Mouse (Mus musculus) MEL (cell line): ENCODE measurements at regions not wholly inside any gene's neighbourhood (a gene's known extent, or its start where the extent isn't known, plus 50 kb on each side); places are given as distances from the start of the nearest gene placed in this dataset.

Source experiments
- DNase-seq: peaks from one replicate; pipeline ENCODE4 v3.0.0; 2011; ENCODE audit warnings: low read depth, low spot score
- H3K27ac ChIP-seq: 2 replicates; pipeline ENCODE4 v1.5.1; 2012; ENCODE audit warnings: low read depth, mild to moderate bottlenecking, control low read depth, low read length, moderate library complexity; ENCODE audit not compliant: control insufficient read depth
- H3K27me3 ChIP-seq, 2 experiments: fragments of 150-350 bp in 1 of 2; sonication (generic) in 1 of 2; 2 replicates each; pipeline ENCODE4 v1.6.1; 2012; ENCODE audit warnings: low read length in 2 of 2, mild to moderate bottlenecking in 2 of 2, improper control_type of control experiment in 1 of 2, moderate library complexity in 1 of 2; ENCODE audit not compliant: insufficient read depth in 2 of 2, control insufficient read depth in 1 of 2
- H3K36me3 ChIP-seq, 2 experiments: 2 replicates each; pipeline ENCODE4 v1.6.1; 2012 to 2014; ENCODE audit warnings: low read length in 2 of 2, improper control_type of control experiment in 1 of 2, inconsistent platforms in 1 of 2, mild to moderate bottlenecking in 1 of 2; ENCODE audit not compliant: insufficient read depth in 2 of 2, control insufficient read depth in 1 of 2
- H3K4me1 ChIP-seq, 2 experiments: fragments of 150-350 bp in 1 of 2; sonication (generic) in 1 of 2; 2 replicates each; pipeline ENCODE4 v1.6.1; 2012; ENCODE audit warnings: low read length in 2 of 2, improper control_type of control experiment in 1 of 2, mild to moderate bottlenecking in 1 of 2; ENCODE audit not compliant: insufficient read depth in 2 of 2, control insufficient read depth in 1 of 2
- H3K4me3 ChIP-seq, 2 experiments: fragments of 150-350 bp in 1 of 2; sonication (generic) in 1 of 2; 2 replicates each; pipeline ENCODE4 v1.5.1; 2012; ENCODE audit warnings: low read depth in 2 of 2, low read length in 2 of 2, mild to moderate bottlenecking in 2 of 2, moderate library complexity in 2 of 2, control low read depth in 1 of 2, improper control_type of control experiment in 1 of 2; ENCODE audit not compliant: control insufficient read depth in 1 of 2, insufficient read depth in 1 of 2
- H3K79me2 ChIP-seq: 2 replicates; pipeline ENCODE4 v1.6.1; 2012; ENCODE audit warnings: mild to moderate bottlenecking, low read length, moderate library complexity; ENCODE audit not compliant: control insufficient read depth, poor library complexity, insufficient read depth
- H3K9ac ChIP-seq: 2 replicates; pipeline ENCODE4 v1.6.1; 2012; ENCODE audit warnings: low read depth, mild to moderate bottlenecking, control low read depth, low read length, moderate library complexity; ENCODE audit not compliant: control insufficient read depth, poor library complexity, severe bottlenecking
- H3K9me3 ChIP-seq: fragments of 150-350 bp; sonication (generic); replicated peaks from 2 replicates; pipeline ENCODE4 v1.6.1; 2012; ENCODE audit warnings: mild to moderate bottlenecking, low read length, improper control_type of control experiment, moderate library complexity; ENCODE audit not compliant: insufficient read depth
- BHLHE40 ChIP-seq: IDR thresholded peaks from 2 replicates; pipeline ENCODE4 v1.6.1; 2012; ENCODE audit warnings: low read depth, mild to moderate bottlenecking, inconsistent platforms, low read length, improper control_type of control experiment, borderline replicate concordance
- CHD1 ChIP-seq: IDR thresholded peaks from 2 replicates; pipeline ENCODE4 v1.6.1; 2012; ENCODE audit warnings: low read depth, mild to moderate bottlenecking, inconsistent platforms, low read length, improper control_type of control experiment
- CTCF ChIP-seq, 3 experiments: IDR thresholded peaks in 2 of 3; conservative IDR thresholded peaks in 1 of 3; 2 replicates each; pipeline ENCODE4 v1.5.1; 2011 to 2012; ENCODE audit warnings: low read length in 3 of 3, low read depth in 2 of 3, mild to moderate bottlenecking in 2 of 3, improper control_type of control experiment in 1 of 3, inconsistent platforms in 1 of 3, mixed read lengths in 1 of 3, moderate library complexity in 1 of 3; ENCODE audit not compliant: control insufficient read depth in 1 of 3, insufficient read depth in 1 of 3, poor library complexity in 1 of 3, severe bottlenecking in 1 of 3
- GABPA ChIP-seq: IDR thresholded peaks from 2 replicates; pipeline ENCODE4 v1.6.1; 2012; ENCODE audit warnings: low read depth, mild to moderate bottlenecking, inconsistent platforms, low read length, improper control_type of control experiment, moderate library complexity
- JUND ChIP-seq: IDR thresholded peaks from 2 replicates; pipeline ENCODE4 v1.6.1; 2011; ENCODE audit warnings: low read depth, mild to moderate bottlenecking, improper control_type of control experiment, low read length
- MAX ChIP-seq: IDR thresholded peaks from 2 replicates; pipeline ENCODE4 v1.6.1; 2011; ENCODE audit warnings: low read length, improper control_type of control experiment
- MAZ ChIP-seq: IDR thresholded peaks from 2 replicates; pipeline ENCODE4 v1.6.1; 2012; ENCODE audit warnings: low read depth, mild to moderate bottlenecking, inconsistent platforms, low read length, improper control_type of control experiment
- MXI1 ChIP-seq: IDR thresholded peaks from 2 replicates; pipeline ENCODE4 v1.6.1; 2011; ENCODE audit warnings: mild to moderate bottlenecking, low read depth, low read length, improper control_type of control experiment
- MYC ChIP-seq: IDR thresholded peaks from 2 replicates; pipeline ENCODE4 v1.6.1; 2011; ENCODE audit warnings: low read depth, mild to moderate bottlenecking, low read length, improper control_type of control experiment, moderate library complexity
- POLR2A ChIP-seq, 2 experiments: IDR thresholded peaks; 2 replicates each; pipeline ENCODE4 v1.6.1; 2011 to 2012; ENCODE audit warnings: low read length in 2 of 2, mild to moderate bottlenecking in 2 of 2, control low read depth in 1 of 2, improper control_type of control experiment in 1 of 2, low read depth in 1 of 2, moderate library complexity in 1 of 2; ENCODE audit not compliant: control insufficient read depth in 1 of 2, insufficient read depth in 1 of 2, poor library complexity in 1 of 2
- POLR2AphosphoS5 ChIP-seq: IDR thresholded peaks from 2 replicates; pipeline ENCODE4 v1.6.1; 2012; ENCODE audit warnings: low read depth, borderline replicate concordance, mild to moderate bottlenecking, inconsistent platforms, low read length, moderate library complexity, mixed read lengths
- RAD21 ChIP-seq: IDR thresholded peaks from 2 replicates; pipeline ENCODE4 v1.6.1; 2011; ENCODE audit warnings: mild to moderate bottlenecking, low read depth, low read length, improper control_type of control experiment
- RCOR1 ChIP-seq: IDR thresholded peaks from 2 replicates; pipeline ENCODE4 v1.6.1; 2012; ENCODE audit warnings: low read depth, mild to moderate bottlenecking, inconsistent platforms, low read length, improper control_type of control experiment
- SIN3A ChIP-seq: IDR thresholded peaks from 2 replicates; pipeline ENCODE4 v1.6.1; 2012; ENCODE audit warnings: low read length, improper control_type of control experiment, inconsistent platforms
- SMC3 ChIP-seq: IDR thresholded peaks from 2 replicates; pipeline ENCODE4 v1.6.1; 2011; ENCODE audit warnings: low read depth, low read length, improper control_type of control experiment
- TAL1 ChIP-seq: IDR thresholded peaks from 2 replicates; pipeline ENCODE4 v1.6.1; 2012; ENCODE audit warnings: mild to moderate bottlenecking, inconsistent platforms, low read length, moderate library complexity, mixed read lengths
- UBTF ChIP-seq: IDR thresholded peaks from 2 replicates; pipeline ENCODE4 v1.6.1; 2012; ENCODE audit warnings: low read depth, mild to moderate bottlenecking, inconsistent platforms, low read length, improper control_type of control experiment, moderate library complexity, borderline replicate concordance; ENCODE audit not compliant: insufficient read depth
- ZC3H11A ChIP-seq: IDR thresholded peaks from 2 replicates; pipeline ENCODE4 v1.6.1; 2012; ENCODE audit warnings: low read depth, mild to moderate bottlenecking, inconsistent platforms, low read length, improper control_type of control experiment
- ZKSCAN1 ChIP-seq: IDR thresholded peaks from 2 replicates; pipeline ENCODE4 v1.6.1; 2012; ENCODE audit warnings: low read depth, mild to moderate bottlenecking, inconsistent platforms, low read length, improper control_type of control experiment, moderate library complexity
- ZNF384 ChIP-seq: IDR thresholded peaks from 2 replicates; pipeline ENCODE4 v1.6.1; 2012; ENCODE audit warnings: low read depth, mild to moderate bottlenecking, inconsistent platforms, low read length, improper control_type of control experiment

DNA sequence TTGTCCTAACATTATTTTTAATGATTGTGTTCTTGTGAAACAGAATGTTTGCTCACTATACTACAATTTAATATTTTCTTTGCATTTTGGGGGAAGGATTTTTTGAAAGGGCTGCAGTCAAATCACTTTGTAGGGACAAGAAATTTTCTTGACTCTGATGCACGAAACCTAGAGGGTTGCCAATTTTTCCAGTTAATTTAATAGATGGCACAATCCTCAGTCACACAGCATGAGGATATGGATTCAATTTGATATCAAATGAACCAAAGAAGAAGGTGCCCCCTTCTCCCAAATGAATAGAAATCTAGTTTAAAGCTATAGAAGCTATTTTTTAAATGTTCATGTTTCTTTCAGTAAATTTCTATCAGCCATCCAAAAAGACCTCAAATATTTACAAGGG lies 544.3 kb upstream of the Rag2 start:
- no peak overlapping the region for H3K27ac ChIP-seq
- no peak overlapping the region for H3K4me3 ChIP-seq
- no peak for DNase-seq
- no peak overlapping the region for H3K9ac ChIP-seq
- TF ChIP-seq TAL1: no peak
- no peak for TF ChIP-seq MAX
- TF ChIP-seq POLR2AphosphoS5: no peak
- no peak for TF ChIP-seq SIN3A
- TF ChIP-seq CTCF (IDR thresholded peaks at IDR 0.05 in 2 of 3, conservative IDR thresholded peaks at IDR 0.05 in 1 of 3; ENCODE audit: control insufficient read depth in 1 of 3, insufficient read depth in 1 of 3, low read depth in 2 of 3, low read length in 3 of 3, poor library complexity in 1 of 3, severe bottlenecking in 1 of 3): no peak
- no peak for TF ChIP-seq RCOR1
- TF ChIP-seq MAZ: no peak
- no peak for TF ChIP-seq ZC3H11A
- TF ChIP-seq ZKSCAN1: no peak
- no peak for TF ChIP-seq POLR2A (IDR thresholded peaks at IDR 0.05; ENCODE audit: control insufficient read depth in 1 of 2, insufficient read depth in 1 of 2, low read depth in 1 of 2, low read length in 2 of 2, poor library complexity in 1 of 2)
- TF ChIP-seq JUND: no peak
- no peak for TF ChIP-seq MXI1
- no peak for TF ChIP-seq BHLHE40
- no peaks in the 10 kb centered on the region for H3K4me1 ChIP-seq
- H3K36me3 ChIP-seq: no peaks in the 10 kb centered on the region
- H3K9me3 ChIP-seq: no peaks in the 10 kb centered on the region
- no peaks in the 10 kb centered on the region for H3K79me2 ChIP-seq
- H3K27me3 ChIP-seq: no peaks in the 10 kb centered on the region

DNA sequence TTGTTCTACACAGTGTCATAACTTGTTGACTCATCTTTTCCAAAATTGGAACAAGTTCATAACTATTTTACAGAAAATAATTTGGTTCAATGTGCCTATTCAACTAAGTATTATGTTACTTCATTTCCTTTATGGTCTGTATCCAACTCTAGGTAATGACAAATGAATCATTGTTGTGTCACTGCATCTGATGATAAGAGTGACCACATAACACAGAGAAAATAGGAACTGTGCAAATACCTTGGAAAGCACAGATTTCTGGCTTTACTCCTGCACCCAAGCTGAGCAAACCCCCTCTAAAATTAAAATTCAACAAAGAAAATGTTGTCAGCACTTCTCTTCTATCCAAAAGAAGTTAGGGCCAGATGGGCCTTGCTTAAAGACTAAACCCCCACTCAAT lies 540.7 kb upstream of the Rag2 start:
- no peaks in the 10 kb centered on the region; a peak in 1 of 4 replicates for H3K27me3 ChIP-seq
- no peak overlapping the region for H3K27ac ChIP-seq
- H3K4me1 ChIP-seq: no peaks in the 10 kb centered on the region
- no peak overlapping the region for H3K9ac ChIP-seq
- no peak for DNase-seq
- TF ChIP-seq RCOR1: no peak
- TF ChIP-seq ZC3H11A: no peak
- no peak for TF ChIP-seq CHD1
- no peak for TF ChIP-seq MYC
- no peak for TF ChIP-seq UBTF
- TF ChIP-seq POLR2A (IDR thresholded peaks at IDR 0.05; ENCODE audit: control insufficient read depth in 1 of 2, insufficient read depth in 1 of 2, low read depth in 1 of 2, low read length in 2 of 2, poor library complexity in 1 of 2): no peak
- no peak for TF ChIP-seq RAD21
- no peak for TF ChIP-seq POLR2AphosphoS5
- TF ChIP-seq GABPA: no peak
- no peak for TF ChIP-seq SMC3
- no peak for TF ChIP-seq ZNF384
- TF ChIP-seq BHLHE40: no peak
- no peaks in the 10 kb centered on the region for H3K36me3 ChIP-seq
- H3K4me3 ChIP-seq: no peak overlapping the region
- H3K9me3 ChIP-seq: no peaks in the 10 kb centered on the region
- H3K79me2 ChIP-seq: no peaks in the 10 kb centered on the region
